Mouse (Mus musculus): ENCODE measurements around the gene Cacnb1.

Gene Cacnb1

DNA sequence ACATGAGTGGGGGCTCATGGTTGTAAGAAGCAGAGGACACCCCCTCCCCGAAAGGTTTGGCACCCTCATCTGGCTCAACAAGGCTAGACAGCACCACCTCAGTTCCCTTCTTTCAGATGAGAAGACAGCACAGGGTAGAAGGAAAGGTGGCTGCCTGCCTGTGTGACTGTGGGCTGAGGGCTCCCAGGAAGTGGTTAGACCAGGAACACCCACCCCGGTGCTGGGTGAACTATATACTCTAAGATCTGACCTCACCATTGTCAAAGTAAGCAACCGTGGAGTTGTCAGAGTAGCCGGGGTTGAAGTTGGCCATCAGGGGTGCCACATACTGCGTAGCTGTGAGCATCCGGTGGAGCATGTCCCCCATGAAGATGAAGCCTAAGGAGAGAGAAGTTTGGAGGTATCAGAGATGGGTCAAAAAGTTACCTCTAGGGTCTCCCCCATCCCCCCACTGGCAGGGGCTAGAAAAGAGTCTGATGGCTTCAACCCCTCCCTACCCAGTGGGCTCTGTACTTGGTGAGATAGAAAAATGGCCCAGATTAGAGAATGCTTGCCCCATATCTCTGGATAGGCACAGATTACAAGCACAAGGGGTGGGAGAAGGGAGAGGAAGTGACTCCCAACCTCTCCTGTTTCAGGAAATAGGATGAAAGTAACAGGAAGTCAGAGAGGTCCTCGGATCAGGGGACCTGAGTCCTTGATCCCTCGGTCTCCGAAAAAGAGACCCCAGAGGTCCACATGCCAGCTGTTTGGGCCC, 67.5 kb downstream of the Cacnb1 start:
- DNase-seq (ENCODE audit: low read depth, low spot score), result no peak

DNA sequence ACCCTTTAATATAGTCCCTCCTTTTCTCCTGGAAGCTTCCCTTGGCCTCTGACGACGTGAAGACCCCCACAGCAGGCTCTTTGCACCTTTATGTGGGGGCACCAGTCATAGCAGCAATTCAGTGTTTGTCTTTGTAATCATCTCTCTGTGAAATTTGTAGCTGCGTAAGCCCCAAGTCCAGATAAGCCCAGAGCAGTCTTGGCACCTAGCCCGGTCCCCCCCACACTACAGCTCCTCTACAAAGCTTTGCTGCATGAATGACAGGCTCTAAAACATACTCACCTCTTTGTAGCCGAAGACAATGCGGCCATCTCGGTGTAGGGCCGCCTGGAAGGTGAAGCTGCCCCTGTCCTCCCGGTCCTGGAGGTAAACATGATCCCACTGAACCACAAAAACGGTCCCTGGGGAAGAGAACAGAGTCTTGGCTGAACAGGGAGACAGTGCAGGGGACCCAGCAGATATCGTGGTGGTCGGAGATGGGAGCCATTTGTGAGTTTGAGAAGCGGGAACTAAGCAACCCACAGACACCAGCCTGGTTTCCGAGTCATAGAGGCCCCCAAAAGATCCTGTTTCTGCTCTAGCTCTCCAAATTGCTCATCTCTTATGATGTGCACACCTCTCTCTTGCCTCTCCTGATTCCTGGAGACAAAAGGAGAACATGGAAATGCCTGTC, 68.2 kb downstream of the Cacnb1 start:
- no peak for DNase-seq (ENCODE audit: low read depth, low spot score)

DNA sequence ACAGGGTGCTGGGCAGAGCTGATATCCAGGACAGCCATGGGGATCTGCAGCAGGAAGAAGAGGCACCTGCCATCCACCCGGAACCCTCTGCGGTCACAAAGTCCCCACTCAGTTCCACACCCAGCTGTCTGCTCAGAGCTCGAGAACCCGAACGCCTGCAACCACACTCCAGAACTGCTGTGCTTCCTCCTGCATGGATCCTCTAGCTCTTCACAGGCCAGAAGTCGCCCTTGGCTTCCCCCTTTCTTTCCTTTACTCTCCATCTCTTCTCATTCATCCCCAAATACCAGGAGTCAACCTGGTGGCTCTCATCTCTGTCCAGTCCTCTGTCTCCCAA, 68.9 kb downstream of the Cacnb1 start:
- no peak for DNase-seq (ENCODE audit: low read depth, low spot score)

DNA sequence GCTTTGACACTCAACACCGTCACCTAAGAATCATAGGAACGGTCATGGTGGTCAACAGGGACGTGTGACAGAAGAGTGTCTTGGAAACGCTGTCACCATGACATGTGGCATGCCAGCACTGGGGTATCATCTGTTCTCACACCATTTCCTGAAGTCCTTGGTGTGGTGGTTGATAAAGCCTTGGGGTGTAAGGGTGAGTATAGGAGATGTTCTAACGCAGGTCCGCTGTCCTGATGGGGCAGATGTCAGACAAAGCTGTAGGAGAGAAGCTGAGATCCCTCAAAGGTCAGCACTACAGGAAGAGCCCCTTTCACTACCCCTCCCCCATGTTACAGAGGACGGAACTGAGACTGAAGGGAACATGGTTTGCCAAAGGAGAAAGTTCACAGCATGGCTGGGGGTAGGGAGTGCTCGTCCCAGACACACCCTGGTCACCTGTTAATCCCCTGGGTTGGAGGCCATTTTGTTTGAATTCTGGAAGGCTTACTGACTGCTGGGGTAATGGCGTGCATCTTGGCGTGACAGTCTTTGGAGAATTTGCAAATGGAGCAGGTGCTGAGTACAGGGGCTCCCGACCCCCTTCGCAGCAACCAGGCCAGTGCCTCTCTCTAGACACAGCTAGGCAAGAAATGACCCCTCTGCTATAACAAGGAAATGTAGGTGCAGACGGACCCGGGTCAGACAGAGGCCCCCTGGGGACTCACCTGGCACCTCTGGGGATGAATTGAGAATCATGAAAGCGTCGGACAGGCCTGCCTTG, 69.5 kb downstream of the Cacnb1 start:
- no peak for DNase-seq (ENCODE audit: low read depth, low spot score)

DNA sequence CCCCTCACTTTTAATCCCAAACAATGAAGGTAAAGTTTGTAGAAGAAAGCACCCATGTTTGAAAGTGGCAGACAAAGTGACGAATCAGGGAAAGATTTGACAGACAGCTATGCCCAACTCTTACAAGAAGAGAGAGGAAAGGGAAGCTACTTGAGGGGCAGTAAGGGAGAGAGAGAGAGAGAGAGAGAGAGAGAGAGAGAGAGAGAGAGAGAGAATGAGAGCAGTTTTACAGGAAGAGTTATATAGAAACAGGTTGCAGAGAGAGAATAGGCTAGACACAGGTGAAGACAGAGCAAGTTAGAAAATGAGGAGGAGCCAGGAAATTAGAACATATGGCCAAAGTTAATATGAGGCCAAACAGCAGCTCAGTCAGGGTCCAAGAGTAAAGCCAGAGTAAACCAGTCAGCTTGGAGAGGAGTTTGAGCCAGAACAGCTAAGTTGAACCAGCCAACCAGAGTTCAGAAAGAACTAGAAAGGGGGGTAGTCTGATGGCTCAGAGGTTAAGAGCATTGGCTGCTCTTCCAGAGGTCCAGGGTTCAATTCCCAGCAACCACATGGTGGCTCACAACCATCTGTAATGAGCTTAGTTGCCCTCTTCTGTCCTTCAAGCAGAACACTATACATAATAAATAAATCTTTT, 70.3 kb downstream of the Cacnb1 start:
- DNase-seq (ENCODE audit: low read depth, low spot score), result no peak
